Mouse (Mus musculus) B cell, adult 2 months (primary cell): Measurements from ENCODE around the gene Pkp1.
A peak's percentile ranks its signal among the peaks of the same experiment; 100 is the strongest.

Source experiments
- DNase-seq, 2 experiments: peaks; one replicate each; pipeline ENCODE4 v3.0.0; 2022

Gene Pkp1

GRCm38 (mm10) chr1:135899991-135900515 lies 19.0 kb downstream of the Pkp1 start:
- no peak for DNase-seq

GRCm38 (mm10) chr1:135899295-135899694 lies 19.7 kb downstream of the Pkp1 start:
- no peak for DNase-seq

- no peak for DNase-seq
Measured at GRCm38 (mm10) chr1:135895367-135895766, 23.6 kb downstream of the Pkp1 start.

GRCm38 (mm10) chr1:135893377-135893776 lies 25.6 kb downstream of the Pkp1 start:
- DNase-seq, result no peak

- no peak for DNase-seq
Measured at GRCm38 (mm10) chr1:135892764-135893163, 26.2 kb downstream of the Pkp1 start.

GRCm38 (mm10) chr1:135892233-135892632 lies 26.8 kb downstream of the Pkp1 start:
- no peak for DNase-seq

- no peak for DNase-seq
Measured at GRCm38 (mm10) chr1:135891424-135892216, 27.4 kb downstream of the Pkp1 start.

GRCm38 (mm10) chr1:135889461-135890185 lies 29.4 kb downstream of the Pkp1 start:
- no peak for DNase-seq

GRCm38 (mm10) chr1:135882385-135883109 lies 36.5 kb downstream of the Pkp1 start:
- peak; percentile 47 to 48 for DNase-seq

GRCm38 (mm10) chr1:135877248-135877647 lies 41.8 kb downstream of the Pkp1 start:
- no peak for DNase-seq

- DNase-seq, result no peak
Measured at GRCm38 (mm10) chr1:135872991-135873390, 46.0 kb downstream of the Pkp1 start.

- DNase-seq, result no peak
Measured at GRCm38 (mm10) chr1:135868570-135868969, 50.4 kb downstream of the Pkp1 start.

GRCm38 (mm10) chr1:135865518-135866194 lies 53.4 kb downstream of the Pkp1 start:
- peak; percentile 68 to 70 for DNase-seq

- no peak for DNase-seq
Measured at GRCm38 (mm10) chr1:135864830-135865229, 54.2 kb downstream of the Pkp1 start.

GRCm38 (mm10) chr1:135863786-135864335 lies 55.1 kb downstream of the Pkp1 start:
- DNase-seq, result no peak

- DNase-seq, result no peak
Measured at GRCm38 (mm10) chr1:135862561-135862960, 56.4 kb downstream of the Pkp1 start.

GRCm38 (mm10) chr1:135861980-135862552 lies 56.9 kb downstream of the Pkp1 start:
- no peak for DNase-seq

- DNase-seq, result no peak
Measured at GRCm38 (mm10) chr1:135861091-135861490, 57.9 kb downstream of the Pkp1 start.

- no peak for DNase-seq
Measured at GRCm38 (mm10) chr1:135858533-135858932, 60.5 kb downstream of the Pkp1 start.

GRCm38 (mm10) chr1:135857137-135857775 lies 61.8 kb downstream of the Pkp1 start:
- DNase-seq, result no peak

- DNase-seq, result no peak
Measured at GRCm38 (mm10) chr1:135856070-135856469, 62.9 kb downstream of the Pkp1 start.

- no peak for DNase-seq
Measured at GRCm38 (mm10) chr1:135855344-135855687, 63.7 kb downstream of the Pkp1 start.
